Mouse (Mus musculus) fat pad, adult 2 months (tissue): ENCODE measurements around the gene Ceacam2.
"Not testable (repeated sequence)": the region's sequence is repeated elsewhere in the genome, so short reads cannot be mapped to it uniquely, and the experiment has no call there.

Experiments used
- DNase-seq: peaks from one replicate; pipeline ENCODE4 v3.0.0-alpha.2; 2011; ENCODE audit warnings: low read depth, low spot score; ENCODE audit errors: extremely low read depth

Gene Ceacam2

DNA sequence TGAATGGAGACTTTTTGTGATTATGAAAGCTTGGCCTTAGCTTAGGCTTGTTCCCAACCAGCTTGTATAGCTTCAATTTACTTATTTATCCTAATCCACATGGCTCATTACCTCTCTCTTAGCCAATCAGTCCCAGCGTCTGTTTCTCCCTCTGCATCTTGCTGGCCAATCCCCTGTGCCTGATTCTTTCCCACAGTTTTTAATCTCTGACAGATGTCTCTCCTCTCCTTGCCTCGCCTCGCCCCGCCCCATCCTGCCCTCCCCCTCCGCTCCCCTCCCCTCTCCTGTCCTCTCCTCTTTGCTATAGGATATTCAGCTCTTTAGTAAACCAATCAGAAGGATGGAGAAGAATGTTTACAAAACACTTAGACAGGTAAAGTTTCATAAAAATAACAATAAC is 54.6 kb downstream of the Ceacam2 start:
- no peak for DNase-seq

DNA sequence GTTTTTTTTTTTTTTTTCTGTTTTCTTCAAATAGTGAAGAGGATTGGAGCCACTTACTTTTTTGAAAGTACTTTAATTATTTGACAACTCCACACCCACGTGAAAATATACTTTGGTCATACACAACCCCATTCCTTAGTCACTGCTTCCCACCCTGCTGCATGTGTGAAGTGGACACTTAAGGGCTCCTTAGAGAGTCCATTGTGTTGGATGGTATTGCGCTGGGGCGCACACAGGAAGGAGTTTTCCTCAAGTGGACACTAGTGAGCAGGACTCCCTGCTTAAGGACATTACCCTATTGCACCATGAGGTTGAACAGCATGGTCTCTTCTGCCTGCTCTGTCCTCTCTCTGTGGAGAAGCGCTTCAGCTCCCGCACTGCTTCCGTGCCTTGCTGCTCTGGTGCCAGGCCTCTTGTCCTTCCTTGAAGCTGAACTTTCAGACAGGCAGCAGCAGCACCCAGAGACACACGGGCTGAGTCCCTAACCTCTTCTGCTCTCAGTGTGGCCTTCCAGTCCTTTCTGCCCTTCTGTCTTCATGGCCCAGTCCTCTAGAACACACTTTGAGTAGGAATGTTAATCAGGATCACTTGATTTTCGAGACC is 56.4 kb downstream of the Ceacam2 start:
- no peak for DNase-seq

DNA sequence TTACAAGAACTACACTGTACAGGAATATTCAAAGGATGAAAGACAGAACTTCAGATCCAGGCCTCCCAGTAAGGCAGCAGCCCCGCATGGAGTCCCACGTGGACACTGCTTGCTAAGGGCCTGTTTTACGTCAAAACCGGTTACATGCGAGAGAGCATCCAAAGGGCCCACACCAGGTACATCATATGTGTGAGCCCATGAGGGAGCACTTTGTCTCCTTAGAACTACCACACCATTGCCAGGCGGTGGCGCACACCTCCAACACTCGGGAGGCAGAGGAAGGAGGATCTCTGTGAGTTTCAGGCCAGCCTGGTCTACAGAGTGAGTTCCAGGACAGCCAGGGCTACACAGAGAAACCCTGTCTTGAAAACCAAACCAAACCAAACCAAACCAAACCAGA is 58.9 kb downstream of the Ceacam2 start:
- DNase-seq, result not testable (repeated sequence)

DNA sequence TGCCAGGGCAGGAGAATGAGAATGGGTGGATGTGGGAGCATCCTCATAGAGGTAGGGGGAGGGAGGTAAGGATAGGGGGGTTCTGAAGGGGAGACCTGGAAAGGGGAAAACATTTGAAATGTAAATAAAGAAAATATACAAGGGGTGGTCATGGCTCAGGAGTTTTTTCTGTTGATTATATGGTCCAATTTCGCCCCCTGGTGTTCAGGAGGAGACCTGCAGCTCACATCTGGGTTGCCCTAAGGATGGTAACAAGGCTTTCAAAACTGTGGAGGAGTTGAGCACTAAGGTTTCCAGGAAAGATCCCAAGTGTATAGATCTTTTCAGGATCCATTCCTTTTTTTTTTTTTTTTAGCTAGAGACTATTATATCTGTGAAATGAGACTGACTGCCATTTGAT is 60.2 kb downstream of the Ceacam2 start:
- no peak for DNase-seq

DNA sequence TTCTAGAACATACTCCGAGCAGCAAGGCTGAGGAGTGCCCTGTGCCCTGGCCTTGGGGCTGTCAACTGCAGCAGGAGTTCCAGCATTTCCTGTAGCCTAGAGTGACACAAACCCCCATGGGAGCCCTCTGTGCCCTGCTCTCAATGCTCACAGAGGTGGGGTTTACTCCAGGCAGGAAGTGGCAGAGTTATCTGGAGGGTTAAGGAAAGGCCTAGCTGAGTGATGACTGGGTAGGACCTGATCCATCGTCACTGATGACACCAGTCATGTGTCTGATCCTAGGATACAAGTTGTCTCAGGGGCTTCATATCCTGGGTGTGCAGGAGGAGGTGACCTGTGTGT is 61.9 kb downstream of the Ceacam2 start:
- DNase-seq, result not testable (repeated sequence)

DNA sequence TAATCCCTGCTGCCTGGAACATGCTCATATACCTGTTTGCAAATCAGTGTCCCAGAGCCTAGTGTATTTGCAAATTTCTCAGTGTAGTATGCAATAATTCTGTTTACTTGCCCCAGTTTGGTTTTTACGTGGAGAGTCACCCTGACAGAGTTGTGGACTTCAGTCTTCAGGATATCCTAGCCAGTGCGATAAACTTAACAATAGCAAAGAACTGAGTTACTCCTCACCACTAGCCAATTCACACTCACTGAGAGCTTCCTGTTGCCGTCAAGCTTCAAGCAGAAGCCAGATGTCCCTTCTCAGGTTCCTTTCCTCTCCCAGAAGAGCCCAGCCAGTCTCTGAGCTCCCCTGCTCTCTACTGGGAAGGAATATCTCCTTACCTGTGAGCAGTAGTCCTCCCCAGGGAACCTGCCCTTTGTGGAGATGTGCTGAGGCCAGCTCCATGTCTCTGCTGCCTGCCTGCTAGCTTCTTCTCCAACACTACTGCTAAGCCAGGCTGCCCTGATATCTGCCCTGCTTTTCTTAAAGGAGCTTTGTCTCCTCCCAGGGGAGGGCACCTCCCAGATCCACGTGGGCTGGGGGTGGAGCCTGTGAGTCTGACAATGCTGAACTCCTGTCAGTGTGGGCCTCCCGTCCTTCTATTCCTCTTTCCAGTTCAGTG is 62.4 kb downstream of the Ceacam2 start, which contains the start of gene Ceacam1:
Gene Ceacam1 (minus strand): TSS at position 513 of the 661 bp plus-strand sequence.
- not testable (repeated sequence) for DNase-seq

DNA sequence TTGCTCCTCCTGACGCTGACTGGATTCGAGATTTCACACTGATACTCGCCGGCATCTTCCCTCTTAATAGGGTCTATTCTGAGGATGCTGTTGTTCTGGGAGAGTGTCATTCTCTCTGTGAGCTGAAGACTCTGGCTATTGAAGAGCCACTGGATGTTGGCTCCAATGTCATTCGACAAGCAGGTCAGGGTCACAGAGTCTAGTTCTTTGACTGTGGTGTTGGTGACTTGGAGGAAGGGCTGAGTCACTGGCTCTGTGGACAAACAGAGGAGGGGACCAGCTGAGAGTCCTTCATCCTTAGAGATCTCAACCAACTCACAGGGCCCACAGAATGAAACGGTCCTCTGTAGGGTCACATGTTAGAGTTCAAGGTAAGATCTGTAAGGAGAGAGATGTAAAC is 67.8 kb downstream of the Ceacam2 start:
- not testable (repeated sequence) for DNase-seq
